Mouse (Mus musculus) lung, embryonic 16.5 days (tissue): ENCODE measurements around the gene Higd1c. TPM values are rescaled to one million over a fixed set of nuclear protein-coding genes. Genes with fewer than 3 reads are reported as not detected.
A peak's percentile ranks its signal among the peaks of the same experiment; 100 is the strongest.

ENCODE experiments used
- ATAC-seq: fragments of 200-750 bp; cut with Nextera tagmentation; 2 replicates; pipeline ENCODE4 v1.8.0; 2017; ENCODE audit warnings: low read depth, mild to moderate bottlenecking, moderate library complexity
- H3K27ac ChIP-seq: fragments of 300-500 bp; sonication (generic); 2 replicates; pipeline ENCODE4 v1.5.1; 2014; ENCODE audit warnings: mild to moderate bottlenecking, control low read depth, low read length
- H3K27me3 ChIP-seq: fragments of 300-500 bp; sonication (generic); 2 replicates; pipeline ENCODE4 v1.6.1; 2014; ENCODE audit warnings: low read depth, low read length, mixed read lengths; ENCODE audit not compliant: control insufficient read depth, insufficient read depth
- H3K36me3 ChIP-seq: fragments of 300-500 bp; sonication (generic); 2 replicates; pipeline ENCODE4 v1.6.1; 2014; ENCODE audit warnings: low read length; ENCODE audit not compliant: control insufficient read depth, insufficient read depth
- H3K4me1 ChIP-seq: fragments of 300-500 bp; sonication (generic); replicated peaks from 2 replicates; pipeline ENCODE4 v1.6.1; 2014; ENCODE audit warnings: low read length, mixed read lengths; ENCODE audit not compliant: control insufficient read depth, insufficient read depth
- H3K4me2 ChIP-seq: fragments of 300-500 bp; sonication (generic); 2 replicates; pipeline ENCODE4 v1.6.1; 2014; ENCODE audit warnings: low read depth, low read length, control low read depth
- H3K4me3 ChIP-seq: fragments of 300-500 bp; sonication (generic); 2 replicates; pipeline ENCODE4 v1.5.1; 2014; ENCODE audit warnings: mild to moderate bottlenecking, low read length, control low read depth
- H3K9ac ChIP-seq: fragments of 300-500 bp; sonication (generic); 2 replicates; pipeline ENCODE4 v1.6.1; 2014; ENCODE audit warnings: low read length, control low read depth
- H3K9me3 ChIP-seq: fragments of 300-500 bp; sonication (generic); 2 replicates; pipeline ENCODE4 v1.6.1; 2016; ENCODE audit warnings: low read length; ENCODE audit not compliant: control insufficient read depth
- WGBS: fragments of 180-500 bp; shearing (Covaris S2); extraction: QIAGEN DNeasy Blood & Tissue Kit; methylation state at CpG from one replicate; pipeline ENCODE4 v1.1.7; 2014; 5-methylcytosine and 5-hydroxymethylcytosine counted together
- polyA plus RNA-seq: library from polyadenylated mRNA; unstranded; fragments of >200 nt; fragmentation: Nextera tagmentation; extraction: Ambion mirVana; gene quantifications from 2 replicates; pipeline ENCODE4 v1.2.1, GENCODE M21; 2015

Gene Higd1c
- polyA plus RNA-seq, 1 experiment from 2014 or later, result not detected

DNA sequence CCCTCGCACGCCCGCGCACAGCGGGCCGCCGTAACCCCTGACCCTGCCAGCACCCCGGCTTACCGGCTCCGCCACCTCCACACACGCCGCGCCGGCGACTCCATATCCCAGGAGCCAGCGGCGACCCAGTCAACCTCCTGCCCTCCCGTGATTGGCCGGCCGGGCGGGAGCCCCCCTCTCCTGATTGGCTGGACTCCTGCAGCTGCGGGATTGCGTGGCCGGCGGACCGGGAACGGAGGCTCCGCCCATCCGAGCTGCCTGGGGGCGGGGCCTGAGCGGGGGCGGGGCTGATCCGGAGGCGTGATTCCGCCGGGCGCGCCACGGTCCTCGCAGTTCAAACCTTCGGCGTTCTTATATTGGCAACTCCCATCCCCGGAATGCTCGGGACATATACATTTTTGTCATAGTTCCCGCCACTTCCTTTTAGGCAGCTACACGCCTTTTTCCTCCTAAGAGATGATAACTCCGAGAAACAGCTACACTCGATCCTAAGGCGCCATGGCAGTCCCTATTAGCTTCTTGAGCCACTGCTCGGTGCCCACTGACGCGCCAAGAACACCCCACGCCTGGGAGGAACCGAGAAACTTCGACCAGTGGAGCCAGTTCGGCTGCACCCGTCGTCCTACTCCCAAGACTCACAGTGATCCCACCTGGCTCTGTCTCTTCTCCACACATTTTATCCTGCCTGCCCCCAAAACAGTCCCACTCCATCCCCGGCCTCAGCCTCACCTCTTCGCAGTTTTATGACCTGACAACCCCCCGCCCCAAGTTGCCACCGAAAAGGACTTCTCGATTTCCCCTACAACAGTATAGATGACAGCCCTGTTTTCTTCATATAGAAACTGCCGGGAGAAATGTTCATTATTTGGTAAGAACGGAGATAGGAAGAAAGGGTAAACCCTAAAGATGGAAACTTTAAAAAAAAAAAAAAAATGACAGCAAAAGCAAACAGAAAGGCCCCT lies 58.8 kb downstream of the Higd1c start:
- Histone ChIP-seq H3K4me1 (peaks cover 16% of the 10 kb centered on the region), H3K9ac (peak overlapping the region; percentile 84), H3K36me3 (no peaks in the 10 kb centered on the region), H3K27ac (peak overlapping the region; percentile 85), H3K9me3 (no peaks in the 10 kb centered on the region), H3K27me3 (peaks cover 16% of the 10 kb centered on the region), H3K4me2 (peak overlapping the region; percentile 92), H3K4me3 (peak overlapping the region; percentile 87)
- peak; percentile 98 for ATAC-seq
- WGBS, result under 1% methylated on average over 63 of the region's 65 CpGs

DNA sequence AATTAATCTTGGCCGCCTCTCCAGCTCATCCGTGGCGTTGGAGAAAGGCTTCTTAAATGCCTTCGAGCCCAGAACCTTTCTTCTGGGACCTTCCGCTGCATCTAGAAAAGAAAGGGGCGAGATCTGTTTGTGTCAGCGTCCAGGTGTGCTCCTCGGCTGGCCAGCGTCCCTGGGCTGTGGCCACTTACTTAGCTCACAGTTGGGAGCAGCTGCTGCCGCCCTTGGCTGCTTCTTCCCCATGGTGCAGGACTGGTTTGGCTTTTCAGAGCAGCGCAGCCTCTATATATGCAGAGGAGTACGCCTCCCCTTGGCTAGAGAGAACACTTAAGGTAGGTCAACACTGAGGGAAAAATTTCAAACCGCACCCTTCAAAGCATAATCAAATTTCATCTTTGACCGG lies 59.6 kb downstream of the Higd1c start:
- 3% methylated on average over 14 of the region's 14 CpGs for WGBS
- peak; percentile 43 for ATAC-seq
- Histone ChIP-seq H3K9ac (peak overlapping the region; percentile 66), H3K4me1 (peaks cover 18% of the 10 kb centered on the region), H3K27me3 (peaks cover 16% of the 10 kb centered on the region), H3K4me2 (peak overlapping the region; percentile 92), H3K27ac (peak overlapping the region; percentile 85), H3K4me3 (peak overlapping the region; percentile 87), H3K9me3 (no peaks in the 10 kb centered on the region), H3K36me3 (no peaks in the 10 kb centered on the region)

DNA sequence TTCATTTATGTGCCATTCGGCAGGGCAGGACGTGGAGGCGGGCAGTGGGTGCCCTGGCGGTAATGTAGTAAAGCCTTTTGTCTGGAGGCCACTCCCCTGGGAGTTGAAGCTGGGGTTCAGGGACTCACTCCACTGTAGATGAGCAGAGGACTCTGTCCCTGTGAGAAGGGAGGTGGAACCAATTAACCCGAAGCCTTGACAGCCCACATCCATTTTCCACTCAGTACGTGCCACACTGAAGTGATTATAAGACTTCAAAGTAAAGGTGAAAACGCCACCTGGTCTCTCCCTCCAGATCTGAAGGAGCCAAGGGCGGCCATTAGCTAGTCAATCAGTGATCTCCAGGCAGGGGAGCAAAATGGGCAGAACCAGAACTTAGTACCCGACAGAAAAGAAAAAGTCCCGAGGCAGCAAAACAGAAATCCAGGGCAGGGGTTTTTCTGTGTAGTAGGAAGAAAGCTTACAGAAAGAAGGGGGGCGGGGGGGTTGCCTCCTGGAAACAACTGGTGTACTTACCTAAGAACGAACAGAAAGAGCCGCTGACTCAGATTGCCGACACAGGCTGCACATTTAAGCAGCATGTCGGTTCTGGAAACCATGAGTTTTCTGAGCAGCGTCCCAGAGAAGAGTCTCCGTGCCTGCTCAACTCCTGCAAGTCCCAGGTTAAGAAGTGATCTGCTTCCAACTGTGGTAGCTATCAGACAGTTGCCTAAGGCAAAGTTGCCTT lies 60.2 kb downstream of the Higd1c start, which contains the start of gene Slc11a2:
Gene Slc11a2 (minus strand): TSS at position 677 of the 727 bp plus-strand sequence.
- ATAC-seq, result no peak
- Histone ChIP-seq H3K36me3 (no peaks in the 10 kb centered on the region), H3K9me3 (no peaks in the 10 kb centered on the region), H3K4me2 (peak within 1 kb of the TSS; percentile 92), H3K4me1 (peaks cover 18% of the 10 kb centered on the region), H3K4me3 (peak within 1 kb of the TSS; percentile 87), H3K27me3 (peaks cover 16% of the 10 kb centered on the region), H3K9ac (peak within 1 kb of the TSS; percentile 66), H3K27ac (peak within 1 kb of the TSS; percentile 85)
- WGBS, result 15% methylated on average over 17 of the region's 17 CpGs

DNA sequence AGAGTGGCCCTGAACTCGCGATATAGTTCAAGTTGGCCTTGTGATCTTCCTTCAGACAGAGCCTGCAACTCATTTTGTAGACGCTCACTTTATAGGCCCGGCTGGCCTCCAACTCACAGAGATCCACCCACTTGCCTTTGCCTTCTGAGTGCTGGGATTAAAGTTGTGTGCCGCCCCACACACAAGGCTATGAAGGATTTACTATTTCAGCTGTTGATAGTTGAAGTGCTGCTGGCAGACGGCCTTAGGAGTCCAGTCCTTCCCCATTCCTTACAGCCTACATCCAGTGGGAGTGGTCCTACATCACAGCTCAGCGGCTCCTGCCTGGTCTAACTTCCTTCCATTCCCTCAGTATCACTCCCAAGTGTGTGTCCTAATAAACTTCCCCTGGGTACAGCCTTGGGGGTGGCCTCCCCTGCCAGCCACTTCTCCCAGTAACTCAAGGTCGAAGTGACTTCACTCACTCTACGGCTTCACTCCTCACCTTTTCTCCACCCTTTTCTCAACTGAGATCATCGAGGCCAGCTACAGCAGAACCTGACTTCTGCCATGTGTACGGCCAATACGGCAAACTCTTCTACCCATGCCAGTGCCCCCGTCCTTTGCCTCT lies 64.1 kb downstream of the Higd1c start:
- WGBS, result 71% methylated on average over 13 of the region's 13 CpGs
- no peak overlapping the region for H3K4me3 ChIP-seq
- ATAC-seq, result 0 out of 2 replicates have a peak, but pooled peaks have one; percentile 39

GRCm38 (mm10) chr15:100429959-100430565 lies 65.7 kb downstream of the Higd1c start:
- H3K9ac ChIP-seq, result no peak overlapping the region
- no peak overlapping the region for H3K27ac ChIP-seq
- no peak overlapping the region for H3K4me3 ChIP-seq
- peaks cover 6% of the 10 kb centered on the region for H3K27me3 ChIP-seq
- ATAC-seq, result no peak
- 60% methylated on average over 11 of the region's 11 CpGs for WGBS
- 0 out of 2 replicates have a peak, but pooled peaks cover 2% of the 10 kb centered on the region for H3K4me1 ChIP-seq
- H3K36me3 ChIP-seq, result no peaks in the 10 kb centered on the region
- H3K9me3 ChIP-seq, result no peaks in the 10 kb centered on the region
- no peak overlapping the region for H3K4me2 ChIP-seq

More for the DNA sequence above, 64.1 kb downstream of the Higd1c start:
- Histone ChIP-seq H3K9me3 (no peaks in the 10 kb centered on the region), H3K36me3 (no peaks in the 10 kb centered on the region), H3K27me3 (peaks cover 16% of the 10 kb centered on the region), H3K9ac (no peak overlapping the region), H3K27ac (no peak overlapping the region), H3K4me2 (no peak overlapping the region), H3K4me1 (0 out of 2 replicates have a peak, but pooled peaks cover 5% of the 10 kb centered on the region)

DNA sequence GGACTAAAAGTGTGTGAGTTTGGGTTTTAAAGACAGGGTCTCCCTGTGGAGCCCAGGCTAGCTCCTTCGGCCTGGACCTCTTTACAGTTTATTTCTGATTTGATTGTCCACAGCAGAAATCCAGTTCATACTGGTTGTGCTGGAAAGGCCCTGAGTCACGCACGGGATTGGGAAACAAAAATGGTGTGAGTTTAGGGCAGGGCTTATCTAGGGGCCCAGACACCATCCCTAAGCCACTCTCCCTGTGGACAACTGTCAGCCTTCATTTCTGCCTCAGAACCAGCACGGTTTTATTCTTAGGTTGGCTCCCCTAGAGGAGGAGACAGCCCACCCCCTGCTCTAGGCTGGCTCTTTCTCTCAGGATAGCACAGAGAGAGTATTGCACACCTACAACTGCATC lies 68.9 kb downstream of the Higd1c start:
- 51% methylated on average over 4 of the region's 4 CpGs for WGBS
- H3K27ac ChIP-seq, result no peak overlapping the region
- H3K4me1 ChIP-seq, result 0 out of 2 replicates have a peak, but pooled peaks cover 1% of the 10 kb centered on the region
- no peak overlapping the region for H3K4me2 ChIP-seq
- H3K9me3 ChIP-seq, result no peaks in the 10 kb centered on the region
- no peaks in the 10 kb centered on the region for H3K27me3 ChIP-seq
- ATAC-seq, result no peak
- H3K4me3 ChIP-seq, result no peak overlapping the region
- no peaks in the 10 kb centered on the region for H3K36me3 ChIP-seq
- no peak overlapping the region for H3K9ac ChIP-seq

Other genes with a start within 250 kb of the Higd1c start
- 44.5 and 46.2 TPM in 2 replicates for gene Atf1, start 136.7 kb upstream of the Higd1c start, polyA plus RNA-seq
- not detected in 2 replicates for gene Tmprss12, start 83.7 kb upstream of the Higd1c start, polyA plus RNA-seq
- 14.6 and 19.2 TPM in 2 replicates for gene Mettl7a1, start 60.4 kb upstream of the Higd1c start, polyA plus RNA-seq
- not detected in 2 replicates for gene Mettl7a3, start 29.6 kb upstream of the Higd1c start, polyA plus RNA-seq
- gene Methig1, start 11.4 kb upstream of the Higd1c start, polyA plus RNA-seq, result 0.16 and 0.29 TPM in 2 replicates
- not detected in 2 replicates for gene Mettl7a2, start 11.3 kb upstream of the Higd1c start, polyA plus RNA-seq
- 0.06 and 0.19 TPM in 2 replicates for gene Gm5475, start 57.6 kb downstream of the Higd1c start, polyA plus RNA-seq
- gene Slc11a2, start 60.5 kb downstream of the Higd1c start, polyA plus RNA-seq, result 22.3 and 23.6 TPM in 2 replicates
- 23.9 and 26.1 TPM in 2 replicates for gene Letmd1, start 104.5 kb downstream of the Higd1c start, polyA plus RNA-seq
- gene Csrnp2, start 130.9 kb downstream of the Higd1c start, polyA plus RNA-seq, result 9.5 and 10.6 TPM in 2 replicates
- 22.3 and 23.0 TPM in 2 replicates for gene Tfcp2, start 187.5 kb downstream of the Higd1c start, polyA plus RNA-seq
- 4.0 and 5.2 TPM in 2 replicates for gene Pou6f1, start 235.4 kb downstream of the Higd1c start, polyA plus RNA-seq